Mouse (Mus musculus): ENCODE measurements around the gene Slc24a4.
A peak's percentile ranks its signal among the peaks of the same experiment; 100 is the strongest.

The Slc24a4 gene

DNA sequence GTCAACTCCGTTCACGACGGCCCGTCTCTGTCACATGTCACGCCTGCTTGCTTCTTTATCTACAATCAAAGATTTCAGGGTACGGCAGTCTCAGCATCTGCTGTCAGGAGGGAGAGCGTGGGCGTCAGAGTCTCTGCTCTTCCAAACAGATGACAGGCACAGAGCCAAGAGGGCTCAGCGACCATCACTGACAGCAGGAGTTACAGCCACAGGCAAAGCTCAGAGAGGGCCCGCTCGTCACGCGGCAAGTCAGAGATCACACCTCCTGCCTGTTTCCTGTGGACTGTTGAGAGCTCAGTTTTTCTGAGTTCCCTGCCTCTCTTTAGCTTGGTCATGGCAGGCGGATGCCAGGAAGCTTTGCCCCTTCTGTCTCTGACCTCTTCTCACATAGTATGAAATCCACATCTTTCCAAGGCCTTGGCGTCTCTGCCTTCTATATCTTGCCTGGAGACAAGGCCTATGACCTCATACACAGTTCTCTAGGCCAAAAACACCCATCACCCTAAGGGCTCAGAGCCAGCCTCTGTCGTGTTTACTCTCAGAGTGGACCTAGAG, 180.0 kb downstream of the Slc24a4 start:
- DNase-seq (ENCODE audit: low spot score): peak; percentile 59

DNA sequence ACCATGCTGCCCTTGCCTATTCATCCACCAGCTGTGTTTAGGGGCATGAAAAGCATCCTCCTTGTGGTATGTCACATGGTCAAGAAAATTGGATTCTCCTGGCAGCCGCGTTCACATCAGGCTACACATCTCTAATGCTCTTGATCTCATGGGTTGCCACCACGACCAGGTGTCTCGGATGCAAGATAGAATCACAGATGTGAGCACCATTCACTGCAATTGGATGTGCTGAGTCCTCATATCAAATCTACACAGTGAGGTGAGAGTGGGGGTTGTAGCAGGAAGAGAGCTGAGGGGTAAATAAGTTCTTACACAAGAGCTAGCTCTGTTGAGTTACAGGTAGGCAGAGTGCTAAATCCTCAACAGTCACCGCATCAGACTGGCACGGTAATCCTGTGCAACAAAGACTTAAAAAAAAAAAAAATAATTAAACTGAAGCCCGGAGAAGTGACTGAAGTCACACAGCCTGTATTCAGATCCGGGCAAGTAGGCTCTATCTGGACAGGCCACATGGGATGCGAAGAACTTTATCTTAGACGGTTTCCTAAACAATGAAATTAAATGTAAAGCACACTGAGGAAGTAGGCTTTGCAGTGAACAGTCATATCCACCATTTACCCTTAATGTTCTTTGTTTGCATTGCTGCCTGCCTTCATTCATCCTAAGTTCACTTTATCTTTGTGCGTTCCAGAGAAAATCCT, 180.7 kb downstream of the Slc24a4 start:
- no peak for DNase-seq (ENCODE audit: low spot score)

DNA sequence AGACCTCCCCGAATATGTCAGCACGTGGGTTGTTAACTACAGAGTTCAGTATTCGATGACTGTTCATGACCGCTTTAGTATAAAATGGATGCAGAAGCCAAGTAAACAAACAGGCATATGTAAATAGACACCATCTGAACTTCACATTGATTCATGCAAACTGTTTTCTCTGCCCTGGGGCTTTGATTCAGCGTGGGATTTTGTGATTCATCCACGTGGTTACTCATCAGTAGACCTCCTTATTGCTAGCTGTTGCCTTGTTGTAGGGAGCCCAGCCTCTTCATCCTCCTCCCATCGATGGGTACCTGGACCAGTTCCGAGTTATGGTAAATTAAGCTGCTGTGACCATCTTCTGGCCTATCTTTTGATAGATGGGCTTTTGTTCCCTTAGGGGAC, 181.3 kb downstream of the Slc24a4 start:
- DNase-seq (ENCODE audit: low spot score): no peak

DNA sequence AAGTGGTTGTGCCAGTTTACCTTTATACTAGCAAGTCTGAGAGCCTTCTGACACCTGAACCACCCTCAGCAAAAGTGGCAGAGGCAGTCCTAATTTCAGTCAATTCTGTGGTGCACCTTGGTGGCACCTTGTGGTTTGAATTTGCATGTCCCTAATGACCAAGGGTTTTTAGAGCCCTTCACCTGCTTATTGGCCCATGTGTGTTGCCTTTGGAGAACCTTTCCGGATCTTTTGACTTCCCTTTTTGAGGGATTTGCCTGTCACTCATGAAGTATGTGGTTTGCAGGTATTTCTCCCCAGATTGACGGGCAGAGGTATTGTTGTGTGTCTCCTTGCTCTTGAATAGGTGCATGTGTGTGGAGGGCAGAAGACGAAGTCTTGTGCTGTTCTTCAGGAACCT, 181.7 kb downstream of the Slc24a4 start:
- no peak for DNase-seq (ENCODE audit: low spot score)

DNA sequence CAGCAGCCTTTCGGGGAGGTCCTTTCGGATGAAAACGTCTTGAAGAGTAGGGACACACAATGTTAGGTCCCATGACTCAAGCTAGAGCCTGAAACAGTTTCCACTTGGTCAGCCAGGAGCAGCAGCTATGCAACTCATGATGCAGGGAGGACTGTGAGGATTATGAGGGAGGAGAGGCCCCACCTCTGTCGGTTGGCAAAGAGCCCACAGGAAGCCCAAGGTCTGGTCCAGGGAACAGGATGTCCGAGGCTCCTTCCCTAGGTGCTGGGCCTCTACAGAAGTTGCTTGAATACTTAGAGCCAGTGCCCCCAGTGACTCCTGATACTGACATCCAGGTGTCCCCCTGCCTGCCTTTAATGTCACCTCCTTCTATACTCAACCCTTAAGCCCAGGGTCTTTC, 182.9 kb downstream of the Slc24a4 start:
- no peak for DNase-seq (ENCODE audit: low spot score)
